Comparison of ENCODE assay signal across 14 mouse cellular contexts in genomic region chr4:71765071-71765470, GRCm38 (mm10). TPM values are rescaled to one million over a fixed set of nuclear protein-coding genes. Genes with fewer than 3 reads are reported as not detected.
DNase-seq lines count a peak whose midpoint lies in the region; ATAC-seq and TF ChIP-seq lines count a peak whose summit lies in the region.
"Had no signal": no experiment of that assay in that cellular context is flagged by ENCODE, and none has a peak within 500 bp of the region (broad histone marks: within the 10 kb centered on the region; RNA-seq: fewer than 3 reads in every experiment).

No protein-coding gene starts in this region.

- H3K36me3 ChIP-seq in embryonic facial prominence, embryonic 15.5 days, result no peaks in the 10 kb centered on the region
- H3K36me3 ChIP-seq in midbrain, embryonic 10.5 days, result no peaks in the 10 kb centered on the region
- H3K36me3 ChIP-seq in heart, adult 2 months (ENCODE audit: control insufficient read depth, insufficient read depth, low read length), result no peaks in the 10 kb centered on the region
- H3K36me3 ChIP-seq: liver, embryonic 15.5 days had no signal

- no peak overlapping the region for H3K4me3 ChIP-seq in embryonic facial prominence, embryonic 15.5 days (replicated peaks)
- H3K4me3 ChIP-seq in midbrain, embryonic 10.5 days, result no peak overlapping the region
- H3K4me3 ChIP-seq in heart, adult 2 months, result no peak overlapping the region
- H3K4me3 ChIP-seq: erythroblast, embryonic 14.5 days; liver, embryonic 15.5 days had no signal

- WGBS in embryonic facial prominence, embryonic 15.5 days, result 51% methylated on average over 3 of the region's 3 CpGs
- whole genome bisulfite sequencing in midbrain, embryonic 10.5 days, result 18% methylated on average over 3 of the region's 3 CpGs
- 82% methylated on average over 3 of the region's 3 CpGs for WGBS in heart, adult 2 months

- H3K27ac ChIP-seq in embryonic facial prominence, embryonic 15.5 days (replicated peaks), result no peak overlapping the region
- H3K27ac ChIP-seq in midbrain, embryonic 10.5 days (replicated peaks), result peak overlapping the region; percentile 63; the same call in 1 of the 2 replicates
- no peak overlapping the region for H3K27ac ChIP-seq in heart, adult 2 months
- H3K27ac ChIP-seq: liver, embryonic 15.5 days had no signal

- peak; percentile 16 to 26 for DNase-seq in right cerebral cortex, postnatal 10 days (ENCODE audit: low spot score in 2 of 2)
- no peak for DNase-seq in right cerebral cortex, postnatal 4 days
- DNase-seq in midbrain, embryonic 10.5 days (ENCODE audit: low spot score), result peak; percentile 57
- DNase-seq in telencephalon, adult 2 months (ENCODE audit: low read depth, low spot score), result peak; percentile 0
- DNase-seq in heart, adult 2 months, result no peak
- DNase-seq in thymus, adult 18-20 months, result no peak
- DNase-seq: heart, postnatal 10 days had no signal

- H3K9ac ChIP-seq in embryonic facial prominence, embryonic 15.5 days, result no peak overlapping the region
- no peak overlapping the region for H3K9ac ChIP-seq in heart, adult 2 months (ENCODE audit: low read depth, low read length)
- H3K9ac ChIP-seq: liver, embryonic 15.5 days had no signal

- H3K27me3 ChIP-seq in embryonic facial prominence, embryonic 15.5 days, result no peaks in the 10 kb centered on the region
- H3K27me3 ChIP-seq in midbrain, embryonic 10.5 days (ENCODE audit: low read depth, poor library complexity, severe bottlenecking), result no peaks in the 10 kb centered on the region
- no peaks in the 10 kb centered on the region; the same call in 1 of the 2 replicates for H3K27me3 ChIP-seq in heart, adult 2 months (ENCODE audit: control insufficient read depth, insufficient read depth, low read length)
- H3K27me3 ChIP-seq: liver, embryonic 15.5 days had no signal

- no peaks in the 10 kb centered on the region for H3K9me3 ChIP-seq in embryonic facial prominence, embryonic 15.5 days (replicated peaks)
- no peaks in the 10 kb centered on the region for H3K9me3 ChIP-seq in midbrain, embryonic 10.5 days (replicated peaks)
- H3K9me3 ChIP-seq: liver, embryonic 15.5 days had no signal

- peak; percentile 73 for ATAC-seq in embryonic facial prominence, embryonic 15.5 days (ENCODE audit: insufficient number of reproducible peaks, low FRiP score, low TSS enrichment, low read depth)
- no peak for ATAC-seq in megakaryocyte, adult 5-6 weeks (ENCODE audit: poor library complexity, severe bottlenecking)

- no peak for TF ChIP-seq EP300 in heart, adult 2 months (IDR thresholded peaks at IDR 0.05; ENCODE audit: insufficient read depth, low read depth, low read length)

- no peak overlapping the region for H3K4me2 ChIP-seq in embryonic facial prominence, embryonic 15.5 days (replicated peaks)
- H3K4me2 ChIP-seq: liver, embryonic 15.5 days had no signal

- H3K4me1 ChIP-seq in embryonic facial prominence, embryonic 15.5 days, result no peaks in the 10 kb centered on the region
- peaks cover 18% of the 10 kb centered on the region for H3K4me1 ChIP-seq in midbrain, embryonic 10.5 days
- H3K4me1 ChIP-seq in heart, adult 2 months (ENCODE audit: control insufficient read depth, insufficient read depth, low read length), result no peaks in the 10 kb centered on the region
- H3K4me1 ChIP-seq: liver, embryonic 15.5 days had no signal

- no peak for TF ChIP-seq CTCF in heart, adult 2 months (IDR thresholded peaks at IDR 0.05)

- no peaks in the 10 kb centered on the region for H3K79me2 ChIP-seq in heart, adult 2 months (replicated peaks; ENCODE audit: control insufficient read depth, insufficient read depth, low read length)

- intact Hi-C loops in heart, adult 2 months (cut with DNase I), result no loop called here

- TF ChIP-seq POLR2A in heart, adult 2 months (IDR thresholded peaks at IDR 0.05; ENCODE audit: insufficient read depth, low read depth, low read length), result no peak

RNA-seq across cellular contexts. Expression of gene Gm11232, which starts 7.3 kb away (rescaled TPM):
- not detected in 2 replicates for polyA plus RNA-seq in embryonic facial prominence, embryonic 15.5 days (2015; fragmentation: Nextera tagmentation; extraction: Ambion mirVana)
- not detected in 2 replicates for polyA plus RNA-seq in midbrain, embryonic 10.5 days (2016; fragmentation: Nextera tagmentation; extraction: Ambion mirVana)
- total RNA-seq in heart, adult 2 months (2021), result not detected
- not detected in 2 replicates for polyA plus RNA-seq in heart, adult 2 months (2012; rRNA removed)
- not detected in 2 replicates for total RNA-seq in megakaryocyte, adult 5-6 weeks (2015)
- total RNA-seq in megakaryocyte, adult 5-6 weeks (2017), result not detected in 2 replicates
- total RNA-seq: heart, postnatal 10 days; layer of hippocampus, adult 18-20 months; neutrophil, adult 5-6 weeks had no signal
- polyA plus RNA-seq: erythroblast, embryonic 14.5 days; liver, embryonic 15.5 days; testis, adult 2 months had no signal

Comparison
In these comparisons a context has a peak if more than half of its experiments do, and no peak if none do; other contexts are left out.
1. DNase-seq: peak in right cerebral cortex, postnatal 10 days (2 of 2), midbrain, embryonic 10.5 days (single experiment) and telencephalon, adult 2 months (single experiment); none in right cerebral cortex, postnatal 4 days (single experiment), heart, adult 2 months (0 of 2) and thymus, adult 18-20 months (0 of 2).